Mouse (Mus musculus) stomach, postnatal 0 days (tissue): ENCODE measurements around the gene Fxyd6.

ENCODE experiments used
- CTCF ChIP-seq: IDR thresholded peaks from 2 replicates; pipeline ENCODE4 v1.5.1; 2016; ENCODE audit warnings: antibody characterized with exemption, low read depth, mild to moderate bottlenecking, moderate library complexity
- EP300 ChIP-seq: optimal IDR thresholded peaks from 2 replicates; pipeline ENCODE3; 2016; ENCODE audit warnings: antibody characterized with exemption

GRCm38 (mm10) chr9:45358356-45358755, 11.6 kb upstream of the Fxyd6 start:
- TF ChIP-seq CTCF = no peak
- no peak for TF ChIP-seq EP300
